Mouse (Mus musculus) lung, embryonic 16.5 days (tissue): ENCODE data around the gene Ppp1r12c. TPM values are rescaled to one million over a fixed set of nuclear protein-coding genes. Genes with fewer than 3 reads are reported as not detected.

Experiments
- ATAC-seq: fragments of 200-750 bp; cut with Nextera tagmentation; 2 replicates; pipeline ENCODE4 v1.8.0; 2017; ENCODE audit warnings: low read depth, mild to moderate bottlenecking, moderate library complexity
- H3K27ac ChIP-seq: fragments of 300-500 bp; sonication (generic); 2 replicates; pipeline ENCODE4 v1.5.1; 2014; ENCODE audit warnings: mild to moderate bottlenecking, control low read depth, low read length
- H3K27me3 ChIP-seq: fragments of 300-500 bp; sonication (generic); 2 replicates; pipeline ENCODE4 v1.6.1; 2014; ENCODE audit warnings: low read depth, low read length, mixed read lengths; ENCODE audit not compliant: control insufficient read depth, insufficient read depth
- H3K36me3 ChIP-seq: fragments of 300-500 bp; sonication (generic); 2 replicates; pipeline ENCODE4 v1.6.1; 2014; ENCODE audit warnings: low read length; ENCODE audit not compliant: control insufficient read depth, insufficient read depth
- H3K4me1 ChIP-seq: fragments of 300-500 bp; sonication (generic); replicated peaks from 2 replicates; pipeline ENCODE4 v1.6.1; 2014; ENCODE audit warnings: low read length, mixed read lengths; ENCODE audit not compliant: control insufficient read depth, insufficient read depth
- H3K4me2 ChIP-seq: fragments of 300-500 bp; sonication (generic); 2 replicates; pipeline ENCODE4 v1.6.1; 2014; ENCODE audit warnings: low read depth, low read length, control low read depth
- H3K4me3 ChIP-seq: fragments of 300-500 bp; sonication (generic); 2 replicates; pipeline ENCODE4 v1.5.1; 2014; ENCODE audit warnings: mild to moderate bottlenecking, low read length, control low read depth
- H3K9ac ChIP-seq: fragments of 300-500 bp; sonication (generic); 2 replicates; pipeline ENCODE4 v1.6.1; 2014; ENCODE audit warnings: low read length, control low read depth
- H3K9me3 ChIP-seq: fragments of 300-500 bp; sonication (generic); 2 replicates; pipeline ENCODE4 v1.6.1; 2016; ENCODE audit warnings: low read length; ENCODE audit not compliant: control insufficient read depth
- WGBS: fragments of 180-500 bp; shearing (Covaris S2); extraction: QIAGEN DNeasy Blood & Tissue Kit; methylation state at CpG from one replicate; pipeline ENCODE4 v1.1.7; 2014; 5-methylcytosine and 5-hydroxymethylcytosine counted together
- polyA plus RNA-seq: library from polyadenylated mRNA; unstranded; fragments of >200 nt; fragmentation: Nextera tagmentation; extraction: Ambion mirVana; gene quantifications from 2 replicates; pipeline ENCODE4 v1.2.1, GENCODE M21; 2015

Ppp1r12c gene
- polyA plus RNA-seq, 1 experiment from 2014 or later = 20.1 TPM

DNA sequence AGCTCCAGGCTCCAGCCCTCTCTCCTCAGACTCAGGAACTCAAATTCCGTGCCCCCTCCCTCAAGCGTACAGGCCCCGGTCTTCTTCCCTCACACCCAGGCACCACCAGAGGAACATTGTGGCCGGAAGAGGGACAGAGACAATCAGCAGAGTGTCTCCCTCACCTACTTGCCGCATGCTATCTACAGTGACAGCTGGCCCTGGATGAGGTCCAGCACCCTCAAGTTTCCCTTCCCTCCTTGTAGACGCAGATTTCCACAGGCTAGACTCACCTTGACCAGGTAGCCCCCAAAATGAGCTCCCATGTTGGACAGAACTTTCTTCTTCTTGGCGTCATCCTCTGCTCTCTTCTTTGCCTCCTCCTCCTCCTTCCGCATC lies 7.2 kb upstream of the Ppp1r12c start:
- no peak for ATAC-seq
- WGBS = 82% methylated on average over 8 of the region's 8 CpGs
- Histone ChIP-seq H3K9ac (no peak overlapping the region), H3K4me1 (peaks cover 12% of the 10 kb centered on the region), H3K27me3 (no peaks in the 10 kb centered on the region), H3K9me3 (no peaks in the 10 kb centered on the region), H3K36me3 (no peaks in the 10 kb centered on the region), H3K4me3 (no peak overlapping the region), H3K27ac (no peak overlapping the region), H3K4me2 (no peak overlapping the region)

DNA sequence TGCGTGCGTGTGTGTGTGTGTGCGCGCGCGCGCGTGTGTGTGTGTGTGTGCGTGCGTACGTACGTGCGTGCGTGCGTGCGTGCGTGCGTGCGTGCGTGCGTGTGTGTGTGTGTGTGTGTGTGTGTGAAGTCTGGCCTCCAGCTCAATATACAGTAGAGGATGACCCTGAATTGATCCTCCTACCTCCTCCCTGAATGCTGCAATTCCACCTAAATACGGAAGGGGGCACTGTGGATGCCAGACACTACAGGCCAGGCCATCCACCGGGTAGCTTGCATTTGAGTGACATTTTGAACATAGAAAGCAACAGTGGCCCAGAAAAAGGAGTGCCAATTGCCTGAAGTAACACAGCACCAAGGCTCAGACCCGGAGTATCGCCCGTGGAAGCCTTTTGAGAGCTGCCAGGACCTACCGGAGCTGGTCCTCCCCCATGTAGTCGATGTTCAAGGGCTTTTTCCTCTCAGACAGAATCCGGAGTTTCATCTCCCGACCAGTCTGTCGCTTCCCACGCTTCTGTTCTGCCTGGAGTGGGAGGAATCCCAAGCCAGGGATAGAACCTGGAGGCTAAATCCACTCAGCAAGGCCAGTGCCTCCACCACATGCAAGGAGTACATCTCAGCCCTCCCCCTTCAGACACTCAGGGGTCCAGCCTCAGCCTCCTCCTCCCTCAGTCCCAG lies 6.7 kb upstream of the Ppp1r12c start:
- Histone ChIP-seq H3K9me3 (no peaks in the 10 kb centered on the region), H3K9ac (no peak overlapping the region), H3K4me1 (peaks cover 12% of the 10 kb centered on the region), H3K4me2 (no peak overlapping the region), H3K27ac (no peak overlapping the region), H3K27me3 (no peaks in the 10 kb centered on the region), H3K4me3 (no peak overlapping the region), H3K36me3 (no peaks in the 10 kb centered on the region)
- WGBS = 72% methylated on average over 12 of the region's 32 CpGs
- ATAC-seq = no peak

- Histone ChIP-seq H3K4me2 (no peak overlapping the region), H3K36me3 (no peaks in the 10 kb centered on the region), H3K4me1 (peaks cover 15% of the 10 kb centered on the region), H3K4me3 (no peak overlapping the region), H3K27ac (no peak overlapping the region), H3K9me3 (no peaks in the 10 kb centered on the region), H3K9ac (no peak overlapping the region), H3K27me3 (no peaks in the 10 kb centered on the region)
- ATAC-seq = no peak
- WGBS = 55% methylated on average over 3 of the region's 4 CpGs
Measured at GRCm38 (mm10) chr7:4507220-4507619, 5.7 kb upstream of the Ppp1r12c start.

GRCm38 (mm10) chr7:4504646-4505435 lies 3.4 kb upstream of the Ppp1r12c start:
- 47% methylated on average over 11 of the region's 11 CpGs for WGBS
- Histone ChIP-seq H3K27ac (no peak overlapping the region), H3K9me3 (no peaks in the 10 kb centered on the region)

DNA sequence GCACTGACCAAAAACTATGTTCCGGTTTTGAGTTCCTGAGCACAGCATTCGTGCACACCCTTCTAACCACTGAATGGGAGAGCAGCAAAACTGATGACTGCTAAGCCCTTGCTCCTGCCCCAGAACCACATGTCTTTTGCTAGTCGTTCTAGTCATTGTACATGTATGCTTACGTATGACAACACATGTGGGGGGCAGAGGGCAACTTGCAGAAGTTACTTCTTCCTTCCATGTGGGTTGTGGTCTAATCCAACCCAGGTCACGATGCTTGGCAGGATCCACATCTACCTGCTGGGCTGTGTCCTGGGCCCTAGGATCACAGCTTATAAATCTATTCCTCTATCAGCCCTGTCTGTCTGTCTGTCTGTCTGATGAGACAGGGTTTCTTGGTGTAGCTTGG lies 2.4 kb upstream of the Ppp1r12c start:
- H3K36me3 ChIP-seq = no peaks in the 10 kb centered on the region
- no peak overlapping the region for H3K4me2 ChIP-seq
- no peaks in the 10 kb centered on the region for H3K9me3 ChIP-seq
- ATAC-seq = no peak
- peaks cover 17% of the 10 kb centered on the region for H3K4me1 ChIP-seq
- H3K27ac ChIP-seq = no peak overlapping the region
- H3K4me3 ChIP-seq = no peak overlapping the region
- no peak overlapping the region for H3K9ac ChIP-seq
- H3K27me3 ChIP-seq = no peaks in the 10 kb centered on the region
- 79% methylated on average over 5 of the region's 5 CpGs for WGBS

More at GRCm38 (mm10) chr7:4504646-4505435, 3.4 kb upstream of the Ppp1r12c start:
- H3K4me3 ChIP-seq = no peak overlapping the region
- peaks cover 14% of the 10 kb centered on the region for H3K4me1 ChIP-seq
- H3K9ac ChIP-seq = no peak overlapping the region
- H3K36me3 ChIP-seq = no peaks in the 10 kb centered on the region
- H3K27me3 ChIP-seq = no peaks in the 10 kb centered on the region
- H3K4me2 ChIP-seq = no peak overlapping the region
- ATAC-seq = no peak

GRCm38 (mm10) chr7:4503100-4503499 lies 1.6 kb upstream of the Ppp1r12c start:
- Histone ChIP-seq H3K4me1 (peaks cover 24% of the 10 kb centered on the region), H3K4me2 (no peak overlapping the region), H3K36me3 (no peaks in the 10 kb centered on the region), H3K4me3 (no peak overlapping the region), H3K9me3 (no peaks in the 10 kb centered on the region), H3K27ac (no peak overlapping the region), H3K27me3 (no peaks in the 10 kb centered on the region), H3K9ac (no peak overlapping the region)
- no peak for ATAC-seq
- WGBS = 76% methylated on average over 4 of the region's 4 CpGs

DNA sequence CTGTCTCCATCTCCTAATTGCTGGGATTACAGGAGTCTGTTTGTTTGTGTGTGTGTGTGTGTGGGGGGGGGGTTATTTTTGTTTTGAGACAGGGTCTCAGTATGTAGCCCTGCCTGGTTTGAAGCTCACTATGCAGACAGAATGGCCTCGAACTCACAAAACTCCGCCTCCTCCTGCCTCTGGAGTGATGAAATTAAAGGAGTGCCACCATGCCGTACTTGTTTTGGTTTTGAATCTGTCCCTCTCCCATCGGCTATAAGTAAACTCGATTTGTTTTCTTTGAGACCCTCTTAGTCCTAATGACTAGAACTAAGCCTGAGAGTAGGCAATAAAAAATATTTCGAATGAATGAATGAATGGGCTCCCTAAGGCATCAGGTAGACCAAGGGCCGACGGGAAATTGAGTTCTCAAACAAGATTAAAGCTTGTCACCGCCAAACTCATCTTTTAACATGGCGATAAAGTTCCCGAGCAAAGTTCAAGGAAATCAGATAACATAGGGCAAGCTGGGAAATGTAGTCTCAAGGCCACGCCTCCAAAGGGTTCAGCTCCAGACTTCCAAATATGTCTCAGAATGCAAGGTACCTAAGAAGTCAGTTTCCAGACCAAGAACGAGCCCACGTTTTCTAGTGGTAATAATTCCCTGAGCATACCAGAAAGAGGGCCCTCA lies 1.1 kb upstream of the Ppp1r12c start:
- no peak for ATAC-seq
- 10% methylated on average over 14 of the region's 14 CpGs for WGBS

GRCm38 (mm10) chr7:4500892-4501471 lies 498 bp downstream of the Ppp1r12c start:
- Histone ChIP-seq H3K4me3 (peak overlapping the region; percentile 73), H3K9ac (peak overlapping the region; percentile 91), H3K36me3 (peaks cover 5% of the 10 kb centered on the region; the same call in 1 of the 2 replicates), H3K4me2 (peak overlapping the region; percentile 56), H3K4me1 (peaks cover 26% of the 10 kb centered on the region), H3K9me3 (no peaks in the 10 kb centered on the region), H3K27me3 (no peaks in the 10 kb centered on the region), H3K27ac (peak overlapping the region; percentile 96)
- ATAC-seq = peak; percentile 21
- under 1% methylated on average over 40 of the region's 52 CpGs for WGBS

More for the DNA sequence above, 1.1 kb upstream of the Ppp1r12c start:
- Histone ChIP-seq H3K9me3 (no peaks in the 10 kb centered on the region), H3K4me3 (peak overlapping the region; percentile 73), H3K4me1 (peaks cover 26% of the 10 kb centered on the region), H3K27me3 (no peaks in the 10 kb centered on the region), H3K9ac (peak overlapping the region; percentile 91), H3K27ac (no peak overlapping the region; the same call in 1 of the 2 replicates), H3K4me2 (peak overlapping the region; percentile 55), H3K36me3 (no peaks in the 10 kb centered on the region)

DNA sequence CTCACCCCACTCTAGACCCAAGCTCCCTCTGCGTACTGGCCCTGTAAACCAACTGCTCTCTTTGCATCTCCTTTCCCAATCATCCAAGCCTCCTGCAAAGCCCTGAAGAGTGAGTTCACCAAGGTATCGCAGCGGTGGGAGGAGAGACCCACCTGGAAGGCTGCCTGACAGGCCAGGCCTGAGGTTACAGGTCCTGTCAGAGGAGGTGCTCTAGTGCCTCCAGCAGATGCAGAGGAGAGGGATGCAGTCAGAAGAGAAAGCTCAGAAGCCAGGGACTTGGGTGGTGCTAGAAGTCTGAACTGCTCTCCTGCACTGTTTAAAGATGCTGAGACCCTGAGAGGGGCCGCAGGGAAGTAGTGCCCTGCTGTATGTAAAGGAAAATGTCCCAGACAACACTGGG lies 2.4 kb downstream of the Ppp1r12c start:
- Histone ChIP-seq H3K4me1 (peaks cover 26% of the 10 kb centered on the region), H3K9me3 (no peaks in the 10 kb centered on the region), H3K27ac (no peak overlapping the region), H3K4me2 (no peak overlapping the region), H3K4me3 (no peak overlapping the region), H3K36me3 (peaks cover 7% of the 10 kb centered on the region; the same call in 1 of the 2 replicates), H3K27me3 (no peaks in the 10 kb centered on the region), H3K9ac (peak overlapping the region; percentile 33)
- 88% methylated on average over 4 of the region's 4 CpGs for WGBS
- no peak for ATAC-seq
